ENCODE assay signal across 16 mouse cellular contexts in genomic region chr10:128702328-128703007, GRCm38 (mm10). TPM values are rescaled to one million over a fixed set of nuclear protein-coding genes. Genes with fewer than 3 reads are reported as not detected.
A peak's percentile ranks its signal among the peaks of the same experiment; 100 is the strongest.
DNase-seq lines count a peak whose midpoint lies in the region; ATAC-seq and TF ChIP-seq lines count a peak whose summit lies in the region.
"Had no signal": no experiment of that assay in that cellular context is flagged by ENCODE, and none has a peak within 500 bp of the region (broad histone marks: within the 10 kb centered on the region; RNA-seq: fewer than 3 reads in every experiment).

No protein-coding gene starts in this region.

- no peak for DNase-seq in heart, postnatal 10 days
- DNase-seq in MEL (ENCODE audit: low read depth, low spot score): peak; percentile 72
- no peak for DNase-seq in adipocyte (ENCODE audit: low spot score)
- no peak for DNase-seq in kidney, postnatal 4 days
- no peak for DNase-seq in thymus, adult 18-20 months
- DNase-seq: cerebellum, adult 18-20 months; gastrocnemius, postnatal 36 days; lung, embryonic 14.5 days; thymus, postnatal 25 days had no signal

- H3K27me3 ChIP-seq in heart, embryonic 15.5 days: no peaks in the 10 kb centered on the region
- no peaks in the 10 kb centered on the region for H3K27me3 ChIP-seq in MEL (ENCODE audit: control insufficient read depth in 1 of 2, insufficient read depth in 2 of 2, low read length in 2 of 2)
- no peaks in the 10 kb centered on the region for H3K27me3 ChIP-seq in embryonic facial prominence, embryonic 12.5 days
- H3K27me3 ChIP-seq: kidney, embryonic 15.5 days had no signal

- WGBS in heart, embryonic 15.5 days: 46% methylated on average over 6 of the region's 6 CpGs
- 87% methylated on average over 6 of the region's 6 CpGs for WGBS in embryonic facial prominence, embryonic 12.5 days

- H3K9ac ChIP-seq in heart, embryonic 15.5 days: no peak overlapping the region
- no peak overlapping the region for H3K9ac ChIP-seq in MEL (ENCODE audit: control insufficient read depth, low read depth, low read length, poor library complexity, severe bottlenecking)
- no peak overlapping the region for H3K9ac ChIP-seq in embryonic facial prominence, embryonic 12.5 days
- H3K9ac ChIP-seq: kidney, embryonic 15.5 days; lung, embryonic 14.5 days had no signal

- no peak overlapping the region for H3K4me3 ChIP-seq in heart, embryonic 15.5 days
- H3K4me3 ChIP-seq in MEL (ENCODE audit: control insufficient read depth in 1 of 2, insufficient read depth in 1 of 2, low read depth in 2 of 2, low read length in 2 of 2): no peak overlapping the region
- H3K4me3 ChIP-seq in embryonic facial prominence, embryonic 12.5 days: 0 out of 2 replicates have a peak overlapping the region, but pooled peaks have one; percentile 9
- H3K4me3 ChIP-seq: layer of hippocampus, adult 2 months had no signal

- peaks cover 14% of the 10 kb centered on the region for H3K79me2 ChIP-seq in MEL (ENCODE audit: control insufficient read depth, insufficient read depth, low read length, poor library complexity)

- intact Hi-C loops in heart, postnatal 10 days (cut with DNase I): no loop called here

- TF ChIP-seq RAD21 in MEL (IDR thresholded peaks at IDR 0.05; ENCODE audit: low read depth, low read length): no peak

- ATAC-seq in heart, embryonic 15.5 days (replicated peaks; ENCODE audit: insufficient number of reproducible peaks, insufficient read depth, low FRiP score, low read depth): no peak
- ATAC-seq in embryonic facial prominence, embryonic 12.5 days (ENCODE audit: insufficient number of reproducible peaks, insufficient read depth, low FRiP score, low TSS enrichment): no peak
- peak; percentile 51 for ATAC-seq in megakaryocyte, adult 5-6 weeks (ENCODE audit: poor library complexity, severe bottlenecking)
- ATAC-seq: hindbrain, postnatal 0 days had no signal

- peaks cover 37% of the 10 kb centered on the region for H3K4me1 ChIP-seq in heart, embryonic 15.5 days (replicated peaks)
- H3K4me1 ChIP-seq in MEL (ENCODE audit: control insufficient read depth in 1 of 2, insufficient read depth in 2 of 2, low read length in 2 of 2): peaks cover 13 to 22% of the 10 kb centered on the region in 2 experiments
- H3K4me1 ChIP-seq in embryonic facial prominence, embryonic 12.5 days: peaks cover 26% of the 10 kb centered on the region; the same call in 1 of the 2 replicates

- 0 out of 2 replicates have a peak overlapping the region, but pooled peaks have one; percentile 8 for H3K4me2 ChIP-seq in heart, embryonic 15.5 days
- no peak overlapping the region for H3K4me2 ChIP-seq in embryonic facial prominence, embryonic 12.5 days (replicated peaks)

- H3K9me3 ChIP-seq in heart, embryonic 15.5 days (replicated peaks): no peaks in the 10 kb centered on the region
- H3K9me3 ChIP-seq in MEL (replicated peaks; ENCODE audit: insufficient read depth, low read length): no peaks in the 10 kb centered on the region
- H3K9me3 ChIP-seq in embryonic facial prominence, embryonic 12.5 days: no peaks in the 10 kb centered on the region
- H3K9me3 ChIP-seq: kidney, embryonic 15.5 days had no signal

- H3K27ac ChIP-seq in heart, embryonic 15.5 days: no peak overlapping the region
- H3K27ac ChIP-seq in MEL (ENCODE audit: control insufficient read depth, low read depth, low read length): peak overlapping the region; percentile 20
- H3K27ac ChIP-seq in embryonic facial prominence, embryonic 12.5 days: no peak overlapping the region
- H3K27ac ChIP-seq: hindbrain, postnatal 0 days; kidney, embryonic 15.5 days; layer of hippocampus, adult 2 months had no signal

- TF ChIP-seq EP300 in MEL (IDR thresholded peaks at IDR 0.05; ENCODE audit: low read depth in 1 of 2, low read length in 2 of 2): peak in 1 of 2 experiments; percentile 10; a peak in 1 of 4 replicates

- peaks cover 31% of the 10 kb centered on the region for H3K36me3 ChIP-seq in heart, embryonic 15.5 days
- H3K36me3 ChIP-seq in MEL (ENCODE audit: control insufficient read depth in 1 of 2, insufficient read depth in 2 of 2, low read length in 2 of 2): peaks cover 1 to 26% of the 10 kb centered on the region in 2 experiments
- H3K36me3 ChIP-seq in embryonic facial prominence, embryonic 12.5 days: peaks cover 50% of the 10 kb centered on the region

- no peak for TF ChIP-seq CTCF in MEL (IDR thresholded peaks at IDR 0.05 in 2 of 3, conservative IDR thresholded peaks at IDR 0.05 in 1 of 3; ENCODE audit: control insufficient read depth in 1 of 3, insufficient read depth in 1 of 3, low read depth in 2 of 3, low read length in 3 of 3, poor library complexity in 1 of 3, severe bottlenecking in 1 of 3)

- TF ChIP-seq POLR2A in MEL (IDR thresholded peaks at IDR 0.05; ENCODE audit: control insufficient read depth in 1 of 2, insufficient read depth in 1 of 2, low read depth in 1 of 2, low read length in 2 of 2, poor library complexity in 1 of 2): 0 out of 4 replicates have a peak, but pooled peaks of 1 of the 2 experiments have one; percentile 20

TF ChIP-seq in MEL, 35 proteins besides CTCF, POLR2A, EP300 and RAD21:
- no peak for TF ChIP-seq KAT2A (conservative IDR thresholded peaks at IDR 0.05; ENCODE audit: low read depth, low read length)
- TF ChIP-seq NRF1 (IDR thresholded peaks at IDR 0.05; ENCODE audit: insufficient read depth, low read depth, low read length, poor library complexity, severe bottlenecking): peak; percentile 70
- TF ChIP-seq SIN3A (IDR thresholded peaks at IDR 0.05; ENCODE audit: low read length): peak; percentile 11; the same call in 1 of the 2 replicates

RNA-seq across cellular contexts. Expression of gene Pmel, which starts 1.5 kb away (rescaled TPM):
- 2.5 and 2.7 TPM in 2 replicates for polyA plus RNA-seq in heart, embryonic 15.5 days (2015; fragmentation: Nextera tagmentation; extraction: Ambion mirVana)
- total RNA-seq in heart, postnatal 10 days (2021): 1 to 10 TPM; 2.1 to 2.2 TPM
- 0.13 and 0.15 TPM in 2 replicates for total RNA-seq in MEL (2012; rRNA removed)
- under 1 TPM in 1 of 2 experiments, not detected in 1; 0.45 TPM for polyA plus RNA-seq in MEL (2012; ENCODE audit: insufficient read depth in 1 of 2, insufficient read length in 2 of 2, low read depth in 1 of 2, low replicate concordance in 2 of 2, missing spikeins in 1 of 2)
- 26.3 and 48.0 TPM in 2 replicates for polyA plus RNA-seq in embryonic facial prominence, embryonic 12.5 days (2016; fragmentation: Nextera tagmentation; extraction: Ambion mirVana)
- 0.16 and 0.57 TPM in 2 replicates for total RNA-seq in megakaryocyte, adult 5-6 weeks (2015)
- 0.07 and 0.73 TPM in 2 replicates for total RNA-seq in megakaryocyte, adult 5-6 weeks (2017)
- total RNA-seq: megakaryocyte-erythroid progenitor cell, adult 5-6 weeks had no signal

RNA-seq across cellular contexts. Expression of gene Cdk2, which starts 2.4 kb away (rescaled TPM):
- polyA plus RNA-seq in heart, embryonic 15.5 days (2015; fragmentation: Nextera tagmentation; extraction: Ambion mirVana): 85.9 and 90.4 TPM in 2 replicates
- 10 to 100 TPM; 30.6 to 36.4 TPM for total RNA-seq in heart, postnatal 10 days (2021)
- 34.2 and 40.5 TPM in 2 replicates for total RNA-seq in MEL (2012; rRNA removed)
- polyA plus RNA-seq in MEL (2012; ENCODE audit: insufficient read depth in 1 of 2, insufficient read length in 2 of 2, low read depth in 1 of 2, low replicate concordance in 2 of 2, missing spikeins in 1 of 2): 10 to 100 TPM in 1 of 2 experiments, not detected in 1; 72.4 TPM
- 134 and 143 TPM in 2 replicates for polyA plus RNA-seq in embryonic facial prominence, embryonic 12.5 days (2016; fragmentation: Nextera tagmentation; extraction: Ambion mirVana)
- total RNA-seq in megakaryocyte, adult 5-6 weeks (2015): 85.3 and 89.5 TPM in 2 replicates
- total RNA-seq in megakaryocyte, adult 5-6 weeks (2017): 63.4 and 70.7 TPM in 2 replicates

RNA-seq across cellular contexts. Expression of gene Rab5b, which starts 6.4 kb away (rescaled TPM):
- 61.0 and 67.8 TPM in 2 replicates for polyA plus RNA-seq in heart, embryonic 15.5 days (2015; fragmentation: Nextera tagmentation; extraction: Ambion mirVana)
- 10 to 100 TPM; 74.3 to 78.1 TPM for total RNA-seq in heart, postnatal 10 days (2021)
- total RNA-seq in MEL (2012; rRNA removed): 16.2 and 18.7 TPM in 2 replicates
- polyA plus RNA-seq in MEL (2012; ENCODE audit: insufficient read depth in 1 of 2, insufficient read length in 2 of 2, low read depth in 1 of 2, low replicate concordance in 2 of 2, missing spikeins in 1 of 2): 10 to 100 TPM; 23.3 to 45.7 TPM
- polyA plus RNA-seq in embryonic facial prominence, embryonic 12.5 days (2016; fragmentation: Nextera tagmentation; extraction: Ambion mirVana): 80.0 and 85.6 TPM in 2 replicates
- total RNA-seq in megakaryocyte, adult 5-6 weeks (2015): 62.8 and 64.7 TPM in 2 replicates
- 77.1 and 84.0 TPM in 2 replicates for total RNA-seq in megakaryocyte, adult 5-6 weeks (2017)

RNA-seq across cellular contexts. Expression of gene Suox, which starts 28.6 kb away (rescaled TPM):
- polyA plus RNA-seq in heart, embryonic 15.5 days (2015; fragmentation: Nextera tagmentation; extraction: Ambion mirVana): 11.1 and 14.4 TPM in 2 replicates
- total RNA-seq in heart, postnatal 10 days (2021): 10 to 100 TPM; 14.4 to 16.3 TPM
- 4.7 and 4.9 TPM in 2 replicates for total RNA-seq in MEL (2012; rRNA removed)
- 1 to 10 TPM in 1 of 2 experiments, not detected in 1; 7.2 TPM for polyA plus RNA-seq in MEL (2012; ENCODE audit: insufficient read depth in 1 of 2, insufficient read length in 2 of 2, low read depth in 1 of 2, low replicate concordance in 2 of 2, missing spikeins in 1 of 2)
- 18.5 and 19.5 TPM in 2 replicates for polyA plus RNA-seq in embryonic facial prominence, embryonic 12.5 days (2016; fragmentation: Nextera tagmentation; extraction: Ambion mirVana)
- total RNA-seq in megakaryocyte, adult 5-6 weeks (2015): 1.4 and 1.5 TPM in 2 replicates
- 3.9 and 4.7 TPM in 2 replicates for total RNA-seq in megakaryocyte, adult 5-6 weeks (2017)

RNA-seq across cellular contexts. Expression of gene Dgka, which starts 42.2 kb away (rescaled TPM):
- 5.4 and 10.1 TPM in 2 replicates for polyA plus RNA-seq in heart, embryonic 15.5 days (2015; fragmentation: Nextera tagmentation; extraction: Ambion mirVana)
- total RNA-seq in heart, postnatal 10 days (2021): 10 to 100 TPM; 10.3 to 11.9 TPM
- 0.69 and 1.0 TPM in 2 replicates for total RNA-seq in MEL (2012; rRNA removed)
- 1 to 10 TPM in 1 of 2 experiments, not detected in 1; 3.5 TPM for polyA plus RNA-seq in MEL (2012; ENCODE audit: insufficient read depth in 1 of 2, insufficient read length in 2 of 2, low read depth in 1 of 2, low replicate concordance in 2 of 2, missing spikeins in 1 of 2)
- polyA plus RNA-seq in embryonic facial prominence, embryonic 12.5 days (2016; fragmentation: Nextera tagmentation; extraction: Ambion mirVana): 9.3 and 10.4 TPM in 2 replicates
- total RNA-seq in megakaryocyte, adult 5-6 weeks (2015): 35.0 and 37.6 TPM in 2 replicates
- total RNA-seq in megakaryocyte, adult 5-6 weeks (2017): 31.5 and 32.6 TPM in 2 replicates
